ENCODE assay signal across 18 mouse cellular contexts in the genomic region with DNA sequence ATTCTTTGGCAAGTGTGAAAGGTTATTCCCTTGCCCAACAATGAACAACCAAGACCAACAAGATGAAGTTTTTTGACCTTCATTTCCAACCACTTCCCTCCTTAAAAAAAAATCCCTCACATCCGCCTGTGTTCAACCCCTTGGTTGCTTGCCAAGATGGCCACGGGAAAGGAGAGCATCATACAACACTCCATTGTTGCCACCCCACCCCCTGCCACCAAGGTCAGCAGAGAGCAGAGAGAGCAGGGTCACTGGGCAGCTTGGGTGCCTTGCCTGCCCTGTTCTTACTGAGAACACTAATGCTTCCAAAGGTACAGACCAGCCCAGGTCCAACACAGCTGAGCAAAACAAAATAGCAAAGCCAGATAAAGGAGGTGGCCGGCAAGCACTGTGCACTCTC. TPM values are rescaled to one million over a fixed set of nuclear protein-coding genes. Genes with fewer than 3 reads are reported as not detected.
A peak's percentile ranks its signal among the peaks of the same experiment; 100 is the strongest.
DNase-seq lines count a peak whose midpoint lies in the region; ATAC-seq and TF ChIP-seq lines count a peak whose summit lies in the region.
"Had no signal": no experiment of that assay in that cellular context is flagged by ENCODE, and none has a peak within 500 bp of the region (broad histone marks: within the 10 kb centered on the region; RNA-seq: fewer than 3 reads in every experiment).

No protein-coding gene starts in this region.

- no peaks in the 10 kb centered on the region for H3K36me3 ChIP-seq in liver, postnatal 0 days (replicated peaks; ENCODE audit: insufficient read depth, low read length)
- H3K36me3 ChIP-seq in lung, postnatal 0 days (ENCODE audit: insufficient read depth, low read length), result no peaks in the 10 kb centered on the region
- H3K36me3 ChIP-seq: G1E; hindbrain, embryonic 15.5 days; midbrain, embryonic 10.5 days had no signal

- no peak for TF ChIP-seq EP300 in liver, postnatal 0 days (IDR thresholded peaks at IDR 0.05; ENCODE audit: low read depth)
- no peak for TF ChIP-seq EP300 in lung, postnatal 0 days (IDR thresholded peaks at IDR 0.05)

- peak overlapping the region; percentile 4; the same call in 1 of the 2 replicates for H3K27ac ChIP-seq in liver, postnatal 0 days (ENCODE audit: low read depth)
- peak overlapping the region; percentile 60 for H3K27ac ChIP-seq in lung, postnatal 0 days (ENCODE audit: low read length)
- H3K27ac ChIP-seq: hindbrain, embryonic 15.5 days; liver, embryonic 14.5 days; midbrain, embryonic 10.5 days had no signal

- no peaks in the 10 kb centered on the region for H3K27me3 ChIP-seq in liver, postnatal 0 days (ENCODE audit: insufficient read depth, low read length)
- H3K27me3 ChIP-seq in lung, postnatal 0 days (replicated peaks; ENCODE audit: insufficient read depth, low read length), result no peaks in the 10 kb centered on the region
- H3K27me3 ChIP-seq: hindbrain, embryonic 15.5 days had no signal

- 38% methylated on average over 3 of the region's 3 CpGs for WGBS in liver, postnatal 0 days (ENCODE audit: insufficient replicate concordance)
- WGBS in lung, postnatal 0 days, result 10% methylated on average over 3 of the region's 3 CpGs

- no peaks in the 10 kb centered on the region for H3K9me3 ChIP-seq in liver, postnatal 0 days (ENCODE audit: low read length)
- H3K9me3 ChIP-seq in lung, postnatal 0 days (ENCODE audit: low read length), result no peaks in the 10 kb centered on the region
- H3K9me3 ChIP-seq: G1E; hindbrain, embryonic 15.5 days; midbrain, embryonic 10.5 days had no signal

- H3K9ac ChIP-seq in liver, postnatal 0 days (replicated peaks), result no peak overlapping the region
- H3K9ac ChIP-seq in lung, postnatal 0 days (replicated peaks; ENCODE audit: low read depth), result no peak overlapping the region
- H3K9ac ChIP-seq: hindbrain, embryonic 15.5 days; liver, embryonic 14.5 days had no signal

- H3K4me2 ChIP-seq in liver, postnatal 0 days (ENCODE audit: low read depth, low read length), result no peak overlapping the region
- H3K4me2 ChIP-seq in lung, postnatal 0 days (replicated peaks; ENCODE audit: low read depth, low read length), result no peak overlapping the region
- H3K4me2 ChIP-seq: hindbrain, embryonic 15.5 days had no signal

- no peak for TF ChIP-seq CTCF in liver, postnatal 0 days (IDR thresholded peaks at IDR 0.05; ENCODE audit: low read depth)
- no peak; the same call in 1 of the 2 replicates for TF ChIP-seq CTCF in lung, postnatal 0 days (IDR thresholded peaks at IDR 0.05)

- H3K4me1 ChIP-seq in liver, postnatal 0 days (ENCODE audit: insufficient read depth), result peaks cover 12% of the 10 kb centered on the region
- H3K4me1 ChIP-seq in lung, postnatal 0 days (ENCODE audit: insufficient read depth, low read depth, low read length), result peaks cover 11% of the 10 kb centered on the region; the same call in 1 of the 2 replicates
- H3K4me1 ChIP-seq: hindbrain, embryonic 15.5 days had no signal

- H3K4me3 ChIP-seq in liver, postnatal 0 days (ENCODE audit: low read depth, low read length), result no peak overlapping the region
- H3K4me3 ChIP-seq in lung, postnatal 0 days (ENCODE audit: low read depth, low read length), result no peak overlapping the region
- H3K4me3 ChIP-seq: hindbrain, embryonic 15.5 days; midbrain, embryonic 10.5 days had no signal

- DNase-seq in adrenal gland, postnatal 14 days, result peak; percentile 77
- no peak for DNase-seq in adrenal gland, adult 8-10 months
- DNase-seq in liver, postnatal 0 days, result peak; percentile 29
- DNase-seq in liver, result no peak
- peak; percentile 67 for DNase-seq in lung, postnatal 0 days (ENCODE audit: low spot score)
- no peak for DNase-seq in layer of hippocampus, postnatal 10 days (ENCODE audit: low spot score in 2 of 2)
- no peak for DNase-seq in right cerebral cortex, postnatal 36 days (ENCODE audit: low spot score in 2 of 2)
- no peak for DNase-seq in cerebellum, adult 8-10 months
- DNase-seq: cerebellum, adult 11-12 months; kidney, adult 9 months had no signal

- ATAC-seq in liver, postnatal 0 days, result no peak
- peak; percentile 74 for ATAC-seq in lung, postnatal 0 days

RNA-seq across cellular contexts. Expression of gene Mybphl, which starts 7.6 kb away (rescaled TPM):
- not detected in 2 replicates for total RNA-seq in adrenal gland, postnatal 14 days (2021)
- not detected for total RNA-seq in adrenal gland, adult 8-10 months (2022)
- polyA plus RNA-seq in liver, postnatal 0 days (2015; fragmentation: Nextera tagmentation; extraction: Ambion mirVana), result 0.49 and 0.76 TPM in 2 replicates
- polyA plus RNA-seq in lung, postnatal 0 days (2015; fragmentation: Nextera tagmentation; extraction: Ambion mirVana), result 5.6 and 7.1 TPM in 2 replicates
- total RNA-seq in layer of hippocampus, postnatal 10 days (2021), result under 1 TPM in 1 of 2 experiments, not detected in 1; 0.36 TPM
- total RNA-seq: G1E had no signal
- polyA plus RNA-seq: C2C12; forebrain, embryonic 11.5 days; G1E; gonadal fat pad, adult 2 months; stomach, embryonic 14.5 days had no signal

RNA-seq across cellular contexts. Expression of gene Psrc1, which starts 11.4 kb away (rescaled TPM):
- total RNA-seq in adrenal gland, postnatal 14 days (2021), result 4.1 and 5.3 TPM in 2 replicates
- 1 to 10 TPM; 1.6 to 4.8 (median 3.0) TPM for total RNA-seq in adrenal gland, adult 8-10 months (2022)
- 5.6 and 7.8 TPM in 2 replicates for polyA plus RNA-seq in liver, postnatal 0 days (2015; fragmentation: Nextera tagmentation; extraction: Ambion mirVana)
- 2.3 and 3.7 TPM in 2 replicates for polyA plus RNA-seq in lung, postnatal 0 days (2015; fragmentation: Nextera tagmentation; extraction: Ambion mirVana)
- 10 to 100 TPM; 12.5 to 12.8 TPM for total RNA-seq in layer of hippocampus, postnatal 10 days (2021)

RNA-seq across cellular contexts. Expression of gene Celsr2, which starts 43.1 kb away (rescaled TPM):
- 8.7 and 11.0 TPM in 2 replicates for total RNA-seq in adrenal gland, postnatal 14 days (2021)
- total RNA-seq in adrenal gland, adult 8-10 months (2022), result 10 to 100 TPM in 2 of 4 experiments, 1 to 10 TPM in 2; 6.5 to 14.6 (median 9.5) TPM
- polyA plus RNA-seq in liver, postnatal 0 days (2015; fragmentation: Nextera tagmentation; extraction: Ambion mirVana), result 0.18 and 0.30 TPM in 2 replicates
- polyA plus RNA-seq in lung, postnatal 0 days (2015; fragmentation: Nextera tagmentation; extraction: Ambion mirVana), result 3.4 and 3.8 TPM in 2 replicates
- total RNA-seq in layer of hippocampus, postnatal 10 days (2021), result 100 to 1,000 TPM; 177 to 179 TPM
- polyA plus RNA-seq: C2C12 had no signal

Comparison
In these comparisons a context has a peak if more than half of its experiments do, and no peak if none do; other contexts are left out.
1. DNase-seq: peak in adrenal gland, postnatal 14 days (single experiment), liver, postnatal 0 days (single experiment) and lung, postnatal 0 days (single experiment); none in adrenal gland, adult 8-10 months (single experiment), liver (single experiment), layer of hippocampus, postnatal 10 days (0 of 2), right cerebral cortex, postnatal 36 days (0 of 2) and cerebellum, adult 8-10 months (single experiment).
2. RNA of gene Celsr2, which starts 43.1 kb away (total RNA-seq): 177 to 179 TPM in layer of hippocampus, postnatal 10 days; 6.5 to 14.6 TPM in adrenal gland, adult 8-10 months and 8.7 to 11.0 TPM in adrenal gland, postnatal 14 days; every median in the first group is over 10 times any median in the second.